10 mouse cellular contexts compared by ENCODE assay signal in the genomic region with DNA sequence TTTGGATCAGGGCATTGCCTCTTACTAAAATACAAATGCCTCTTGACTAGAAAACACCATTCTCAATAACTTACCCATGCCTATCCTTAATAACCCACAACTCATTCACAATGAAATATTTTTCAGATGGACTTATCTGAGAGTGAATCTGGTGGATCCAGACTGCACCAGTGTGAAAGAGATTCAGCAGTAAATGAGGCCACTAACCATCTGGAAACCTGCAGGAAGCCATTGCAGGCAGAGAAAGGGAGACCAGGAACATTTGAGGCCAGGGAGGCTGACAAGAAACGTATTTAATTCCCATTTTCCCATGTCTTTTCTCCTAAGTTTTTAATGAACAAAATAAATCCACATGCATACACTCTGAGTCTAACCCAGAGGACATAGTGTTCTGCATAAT.
A peak's percentile ranks its signal among the peaks of the same experiment; 100 is the strongest.
DNase-seq lines count a peak whose midpoint lies in the region.
"Had no signal": no experiment of that assay in that cellular context is flagged by ENCODE, and none has a peak within 500 bp of the region (broad histone marks: within the 10 kb centered on the region; RNA-seq: fewer than 3 reads in every experiment).

No protein-coding gene starts in this region.

- intact Hi-C loops in gastrocnemius, postnatal 14 days (cut with DNase I; ENCODE audit: low total_unique reads): no loop called here

- DNase-seq in brain, adult 2 months (ENCODE audit: low read depth, low spot score): peak; percentile 59
- DNase-seq in cerebellum, adult 11-12 months: peak; percentile 17
- peak; percentile 45 for DNase-seq in cerebellum, adult 9-10 months
- DNase-seq in cerebellum, postnatal 36 days: peak; percentile 13 to 26
- DNase-seq in heart, adult 8-10 months (ENCODE audit: low spot score): no peak
- no peak for DNase-seq in gastrocnemius, postnatal 14 days
- DNase-seq: adrenal gland, postnatal 14 days; forebrain, postnatal 0 days; heart, adult 18-20 months; kidney, adult 18-20 months had no signal

Comparison
In these comparisons a context has a peak if more than half of its experiments do, and no peak if none do; other contexts are left out.
1. DNase-seq: peak in brain, adult 2 months (single experiment), cerebellum, adult 11-12 months (single experiment), cerebellum, adult 9-10 months (single experiment) and cerebellum, postnatal 36 days (2 of 2); none in heart, adult 8-10 months (single experiment) and gastrocnemius, postnatal 14 days (single experiment).